Mouse (Mus musculus): Measurements from ENCODE around the gene Gm498. TPM values are rescaled to one million over a fixed set of nuclear protein-coding genes. Genes with fewer than 3 reads are reported as not detected.

Gm498 gene
- polyA plus RNA-seq, 1 experiment = not detected

DNA sequence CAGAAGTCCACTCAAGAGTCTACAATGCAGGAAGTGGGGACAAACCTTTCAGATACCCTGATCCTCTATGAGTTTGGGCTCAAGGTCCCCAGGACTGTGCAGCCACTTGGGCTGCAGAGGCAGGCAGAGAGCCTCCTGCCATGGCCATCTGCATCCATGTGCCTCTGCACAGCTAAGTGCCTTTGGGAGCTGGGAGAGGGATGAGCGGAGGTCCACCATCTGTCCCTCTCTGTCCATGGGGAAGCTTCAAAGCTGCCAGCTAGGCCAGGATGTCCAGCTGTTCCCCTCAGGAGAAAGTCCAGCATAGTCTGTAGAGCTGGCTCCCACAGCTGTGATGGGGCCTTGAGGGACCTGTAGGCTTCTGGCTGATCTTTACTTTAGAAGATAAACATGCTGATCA lies 38.5 kb downstream of the Gm498 start:
- 29% methylated on average over 1 of the region's 1 CpGs for WGBS
- Histone ChIP-seq H3K4me3 (replicated peaks; ENCODE audit: insufficient read depth, low read depth, low read length) (no peak overlapping the region), H3K27me3 (ENCODE audit: control insufficient read depth, insufficient read depth, low read length) (no peaks in the 10 kb centered on the region), H3K4me1 (ENCODE audit: control insufficient read depth, insufficient read depth, low read length) (no peaks in the 10 kb centered on the region), H3K27ac (ENCODE audit: insufficient read depth, low read length) (no peak overlapping the region)
- TF ChIP-seq POLR2A (IDR thresholded peaks at IDR 0.05; ENCODE audit: borderline replicate concordance, insufficient read depth, low read length) (no peak), CTCF (IDR thresholded peaks at IDR 0.05; ENCODE audit: borderline replicate concordance, insufficient read depth, low read depth, low read length) (no peak)
- DNase-seq = no peak

DNA sequence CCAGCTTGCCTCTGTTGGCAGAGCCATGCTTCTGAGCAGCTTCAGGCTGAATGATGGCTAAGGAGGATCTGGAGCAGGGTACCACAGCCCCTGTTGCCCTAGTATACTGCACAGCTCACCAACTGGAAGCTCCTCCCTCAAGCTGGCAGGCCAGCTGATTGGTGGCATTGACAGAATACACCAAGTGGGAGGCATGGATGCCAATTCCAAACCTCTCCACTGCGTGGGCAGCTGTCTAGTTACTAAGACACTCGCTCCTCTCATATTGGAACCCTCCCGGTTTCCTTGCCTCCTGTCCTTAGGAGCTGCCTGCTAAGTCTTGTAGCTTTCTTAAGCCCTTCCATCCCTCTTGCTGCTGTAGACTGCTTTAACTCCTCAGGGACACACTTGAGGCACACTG lies 39.0 kb downstream of the Gm498 start:
- Histone ChIP-seq H3K4me1 (ENCODE audit: control insufficient read depth, insufficient read depth, low read length) (no peaks in the 10 kb centered on the region), H3K4me3 (replicated peaks; ENCODE audit: insufficient read depth, low read depth, low read length) (no peak overlapping the region), H3K27ac (ENCODE audit: insufficient read depth, low read length) (no peak overlapping the region), H3K27me3 (ENCODE audit: control insufficient read depth, insufficient read depth, low read length) (no peaks in the 10 kb centered on the region)
- 39% methylated on average over 3 of the region's 3 CpGs for WGBS
- TF ChIP-seq POLR2A (IDR thresholded peaks at IDR 0.05; ENCODE audit: borderline replicate concordance, insufficient read depth, low read length) = no peak
- no peak for TF ChIP-seq CTCF (IDR thresholded peaks at IDR 0.05; ENCODE audit: borderline replicate concordance, insufficient read depth, low read depth, low read length)
- DNase-seq = no peak

DNA sequence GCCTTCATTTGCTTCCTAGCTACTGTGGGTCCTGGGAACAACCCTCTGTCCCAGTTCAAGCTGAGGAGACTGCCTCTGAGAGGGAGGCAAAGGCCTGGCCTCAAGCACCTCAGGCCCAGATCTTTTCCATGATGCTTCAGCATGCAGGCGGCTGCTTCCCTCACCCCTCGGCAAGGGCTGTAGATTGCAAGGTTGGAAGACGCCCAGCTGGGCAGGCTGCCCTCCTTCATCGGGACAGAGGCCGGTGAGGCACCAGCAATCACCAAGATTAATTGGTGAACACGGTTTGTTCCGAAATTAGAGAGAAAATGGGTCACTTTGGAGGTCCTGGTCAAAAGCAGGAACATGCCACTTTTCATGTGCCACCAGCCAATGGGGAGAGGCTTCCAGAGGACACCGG lies 47.0 kb downstream of the Gm498 start:
- TF ChIP-seq POLR2A (IDR thresholded peaks at IDR 0.05; ENCODE audit: borderline replicate concordance, insufficient read depth, low read length) (no peak), CTCF (IDR thresholded peaks at IDR 0.05; ENCODE audit: borderline replicate concordance, insufficient read depth, low read depth, low read length) (no peak)
- Histone ChIP-seq H3K4me3 (replicated peaks; ENCODE audit: insufficient read depth, low read depth, low read length) (no peak overlapping the region), H3K4me1 (ENCODE audit: control insufficient read depth, insufficient read depth, low read length) (no peaks in the 10 kb centered on the region), H3K27me3 (ENCODE audit: control insufficient read depth, insufficient read depth, low read length) (no peaks in the 10 kb centered on the region), H3K27ac (ENCODE audit: insufficient read depth, low read length) (no peak overlapping the region)
- peak in 1 of 2 experiments; percentile 9 for DNase-seq
- 53% methylated on average over 8 of the region's 8 CpGs for WGBS

DNA sequence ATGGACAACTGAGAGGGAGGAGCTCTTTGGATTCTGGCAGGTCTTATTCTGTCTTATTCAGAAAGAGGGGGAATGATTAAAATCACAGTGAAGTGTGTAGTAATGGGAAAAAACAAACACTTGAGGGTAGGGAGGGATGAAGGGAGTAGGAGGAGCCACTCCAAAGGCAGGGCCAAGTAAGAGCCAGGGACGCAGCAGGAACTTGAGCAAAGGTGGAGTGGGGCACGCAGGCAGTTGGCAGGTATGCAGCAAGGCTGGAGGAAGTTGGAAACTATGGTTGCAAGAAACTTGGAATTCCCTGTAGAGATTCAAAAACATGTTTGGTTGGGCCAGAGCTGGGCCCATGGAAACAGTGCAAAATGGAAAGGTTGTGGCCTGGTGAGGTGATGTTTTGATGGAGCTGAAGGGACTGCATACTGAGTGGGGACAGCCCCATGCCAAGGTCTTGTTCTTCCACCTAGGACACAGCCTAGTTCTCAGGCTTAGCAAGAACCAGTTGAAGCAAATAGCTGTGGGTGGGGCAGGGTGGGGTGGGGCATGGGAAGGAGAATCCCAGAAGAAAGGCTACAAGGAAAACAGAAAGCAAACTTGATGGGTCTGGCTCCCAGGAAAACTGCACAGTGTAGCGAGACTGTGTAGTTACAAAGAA lies 52.5 kb downstream of the Gm498 start:
- Histone ChIP-seq H3K27ac (ENCODE audit: insufficient read depth, low read length) (no peak overlapping the region), H3K27me3 (ENCODE audit: control insufficient read depth, insufficient read depth, low read length) (no peaks in the 10 kb centered on the region), H3K4me3 (replicated peaks; ENCODE audit: insufficient read depth, low read depth, low read length) (no peak overlapping the region), H3K4me1 (ENCODE audit: control insufficient read depth, insufficient read depth, low read length) (no peaks in the 10 kb centered on the region)
- TF ChIP-seq POLR2A (IDR thresholded peaks at IDR 0.05; ENCODE audit: borderline replicate concordance, insufficient read depth, low read length) = no peak
- DNase-seq = no peak
- WGBS = 71% methylated on average over 3 of the region's 3 CpGs

DNA sequence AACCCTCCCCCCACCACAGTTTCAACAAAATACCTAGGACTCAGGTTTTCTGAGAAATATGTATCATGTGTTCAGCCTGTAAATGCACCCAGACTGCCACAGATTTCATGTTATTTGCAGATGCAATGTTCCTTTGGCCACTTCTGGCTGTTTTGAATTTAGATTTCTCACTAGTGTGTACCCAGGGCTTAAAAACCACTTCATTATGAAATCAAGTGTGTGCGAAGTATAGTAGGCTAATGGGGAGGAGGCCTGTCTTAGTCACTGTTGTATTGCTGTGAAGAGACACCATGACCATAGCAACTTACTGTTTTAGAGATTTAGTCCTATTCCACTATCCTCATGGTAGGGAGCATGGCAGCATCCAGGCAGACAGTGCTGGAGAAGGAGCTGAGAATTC lies 63.3 kb downstream of the Gm498 start:
- TF ChIP-seq CTCF (IDR thresholded peaks at IDR 0.05; ENCODE audit: borderline replicate concordance, insufficient read depth, low read depth, low read length) (no peak), POLR2A (IDR thresholded peaks at IDR 0.05; ENCODE audit: borderline replicate concordance, insufficient read depth, low read length) (no peak)
- no peaks in the 10 kb centered on the region for H3K4me1 ChIP-seq (ENCODE audit: control insufficient read depth, insufficient read depth, low read length)
- no peak overlapping the region for H3K27ac ChIP-seq (ENCODE audit: insufficient read depth, low read length)
- WGBS = 96% methylated on average over 1 of the region's 1 CpGs
- peaks cover 2% of the 10 kb centered on the region; the same call in 1 of the 2 replicates for H3K27me3 ChIP-seq (ENCODE audit: control insufficient read depth, insufficient read depth, low read length)
- no peak for DNase-seq
- no peak overlapping the region for H3K4me3 ChIP-seq (replicated peaks; ENCODE audit: insufficient read depth, low read depth, low read length)

DNA sequence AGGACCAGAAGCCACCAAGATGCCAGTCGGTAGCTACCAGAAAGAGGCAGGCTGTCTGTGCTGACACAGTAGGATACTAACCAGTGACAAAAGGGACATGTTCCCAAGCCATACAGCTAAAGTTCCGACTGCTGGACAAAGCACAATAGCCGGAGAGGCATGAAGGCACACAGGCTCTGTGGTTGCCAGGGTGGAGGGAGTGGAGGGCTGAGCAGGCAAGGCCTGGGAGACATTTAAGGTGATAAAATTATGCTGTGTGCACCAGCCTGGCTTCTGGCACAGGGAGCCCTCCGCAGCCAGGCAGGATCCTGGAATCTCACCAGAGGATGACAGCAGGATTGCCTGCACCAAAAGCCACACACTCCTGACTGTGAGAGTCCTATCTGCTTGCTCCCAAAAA lies 72.0 kb downstream of the Gm498 start:
- WGBS = 8% methylated on average over 4 of the region's 4 CpGs

DNA sequence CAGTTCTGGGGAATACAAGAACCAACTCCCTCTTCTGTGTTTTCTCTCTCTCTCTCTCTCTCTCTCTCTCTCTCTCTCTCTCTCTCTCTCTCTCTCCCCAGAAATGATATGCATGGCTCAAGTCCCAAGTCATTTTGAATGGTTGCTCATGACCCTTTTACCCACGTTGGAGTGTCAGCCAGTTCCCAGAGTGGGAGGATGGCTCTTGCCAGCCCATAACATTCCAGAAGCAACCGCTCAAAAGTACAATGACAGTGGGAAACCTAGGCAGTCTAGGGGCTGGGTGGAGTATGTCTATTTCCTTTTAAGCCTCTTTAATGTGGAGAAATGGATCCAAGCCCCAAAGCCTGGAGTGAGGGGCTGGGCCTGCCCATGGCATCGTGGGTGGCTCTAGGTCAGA lies 72.8 kb downstream of the Gm498 start:
- WGBS = 18% methylated on average over 3 of the region's 3 CpGs
- DNase-seq = no peak
- H3K4me1 ChIP-seq (ENCODE audit: control insufficient read depth, insufficient read depth, low read length) = peaks cover 6% of the 10 kb centered on the region; the same call in 1 of the 2 replicates
- no peaks in the 10 kb centered on the region for H3K27me3 ChIP-seq (ENCODE audit: control insufficient read depth, insufficient read depth, low read length)
- no peak overlapping the region for H3K4me3 ChIP-seq (replicated peaks; ENCODE audit: insufficient read depth, low read depth, low read length)
- no peak for TF ChIP-seq POLR2A (IDR thresholded peaks at IDR 0.05; ENCODE audit: borderline replicate concordance, insufficient read depth, low read length)
- no peak for TF ChIP-seq CTCF (IDR thresholded peaks at IDR 0.05; ENCODE audit: borderline replicate concordance, insufficient read depth, low read depth, low read length)
- H3K27ac ChIP-seq (ENCODE audit: insufficient read depth, low read length) = no peak overlapping the region

More for the DNA sequence above, 72.0 kb downstream of the Gm498 start:
- Histone ChIP-seq H3K4me1 (ENCODE audit: control insufficient read depth, insufficient read depth, low read length) (peaks cover 6% of the 10 kb centered on the region; the same call in 1 of the 2 replicates), H3K4me3 (replicated peaks; ENCODE audit: insufficient read depth, low read depth, low read length) (no peak overlapping the region), H3K27ac (ENCODE audit: insufficient read depth, low read length) (no peak overlapping the region), H3K27me3 (ENCODE audit: control insufficient read depth, insufficient read depth, low read length) (no peaks in the 10 kb centered on the region)
- TF ChIP-seq CTCF (IDR thresholded peaks at IDR 0.05; ENCODE audit: borderline replicate concordance, insufficient read depth, low read depth, low read length) (no peak), POLR2A (IDR thresholded peaks at IDR 0.05; ENCODE audit: borderline replicate concordance, insufficient read depth, low read length) (no peak)
- peak; percentile 19 to 22 for DNase-seq

DNA sequence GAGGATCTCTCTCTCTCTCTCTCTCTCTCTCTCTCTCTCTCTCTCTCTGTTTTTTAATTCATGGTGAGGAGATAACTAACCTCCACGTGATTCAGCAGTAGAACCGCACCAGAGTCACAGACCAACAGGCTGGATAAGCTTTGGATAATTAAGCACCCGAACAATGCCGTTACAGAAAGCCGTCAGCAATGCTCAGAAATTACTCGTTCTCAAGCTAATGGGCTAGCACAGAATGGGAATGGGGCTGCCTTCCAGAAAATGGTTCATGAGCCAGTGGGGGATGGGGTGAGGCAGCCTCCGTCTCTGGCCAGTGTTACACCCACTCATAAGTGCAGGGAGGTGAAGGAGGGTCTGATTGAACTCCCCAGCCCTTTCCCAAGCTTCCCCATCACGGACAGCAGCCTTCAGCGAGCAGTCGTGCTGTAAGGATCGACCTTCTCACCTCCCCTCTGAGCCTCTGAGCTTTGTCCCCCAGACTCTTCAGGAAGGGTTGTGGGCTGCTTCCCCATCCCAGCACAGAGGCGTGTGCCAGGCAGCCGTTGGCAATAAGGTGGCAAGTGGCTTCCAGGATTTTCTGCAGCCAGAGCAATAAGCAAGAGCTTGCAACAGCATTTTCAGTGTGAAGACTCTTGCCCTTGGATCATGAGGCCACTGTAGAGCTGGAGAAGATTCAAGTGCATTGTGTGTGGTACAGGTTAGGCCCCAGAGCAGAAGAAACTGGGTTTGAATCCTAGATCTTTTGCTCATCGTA lies 76.5 kb downstream of the Gm498 start:
- Histone ChIP-seq H3K4me1 (ENCODE audit: control insufficient read depth, insufficient read depth, low read length) (peaks cover 6% of the 10 kb centered on the region; the same call in 1 of the 2 replicates), H3K27me3 (ENCODE audit: control insufficient read depth, insufficient read depth, low read length) (no peaks in the 10 kb centered on the region), H3K27ac (ENCODE audit: insufficient read depth, low read length) (no peak overlapping the region), H3K4me3 (replicated peaks; ENCODE audit: insufficient read depth, low read depth, low read length) (no peak overlapping the region)
- 26% methylated on average over 14 of the region's 14 CpGs for WGBS
- TF ChIP-seq POLR2A (IDR thresholded peaks at IDR 0.05; ENCODE audit: borderline replicate concordance, insufficient read depth, low read length) = no peak
- no peak for TF ChIP-seq CTCF (IDR thresholded peaks at IDR 0.05; ENCODE audit: borderline replicate concordance, insufficient read depth, low read depth, low read length)
- DNase-seq = no peak
